Mouse (Mus musculus) kidney, adult 2 months (tissue): ENCODE measurements around the gene Fga. TPM values are rescaled to one million over a fixed set of nuclear protein-coding genes. Genes with fewer than 3 reads are reported as not detected.

Experiments
- DNase-seq: peaks from one replicate; pipeline ENCODE4 v3.0.0; 2021
- H3K27ac ChIP-seq: fragments of 200-500 bp; 2 replicates; pipeline ENCODE4 v1.5.1; 2012; ENCODE audit warnings: low read depth, low read length, control low read depth, inconsistent platforms; ENCODE audit not compliant: insufficient read depth
- H3K27me3 ChIP-seq: fragments of 200-500 bp; replicated peaks from 2 replicates; pipeline ENCODE4 v1.6.1; 2012; ENCODE audit warnings: mild to moderate bottlenecking, moderate library complexity, low read length, inconsistent platforms; ENCODE audit not compliant: control insufficient read depth, insufficient read depth
- H3K36me3 ChIP-seq: fragments of 200-500 bp; 2 replicates; pipeline ENCODE4 v1.6.1; 2012; ENCODE audit warnings: mild to moderate bottlenecking, moderate library complexity, low read length, inconsistent platforms; ENCODE audit not compliant: control insufficient read depth, insufficient read depth
- H3K4me1 ChIP-seq: fragments of 200-500 bp; 2 replicates; pipeline ENCODE4 v1.6.1; 2011; ENCODE audit warnings: low read length; ENCODE audit not compliant: control insufficient read depth, insufficient read depth
- H3K4me3 ChIP-seq: fragments of 200-500 bp; 2 replicates; pipeline ENCODE4 v1.5.1; 2011; ENCODE audit warnings: mild to moderate bottlenecking, low read depth, low read length, control low read depth; ENCODE audit not compliant: insufficient read depth
- CTCF ChIP-seq: fragments of 200-500 bp; conservative IDR thresholded peaks from 2 replicates; pipeline ENCODE4 v1.5.1; 2011; ENCODE audit warnings: low read depth, mild to moderate bottlenecking, control low read depth, low read length, moderate library complexity, mixed read lengths; ENCODE audit not compliant: insufficient read depth, insufficient read length
- POLR2A ChIP-seq: fragments of 200-500 bp; IDR thresholded peaks from one replicate; pipeline ENCODE4 v1.6.1; 2011; ENCODE audit warnings: low read depth, low read length, control low read depth
- whole genome bisulfite sequencing: fragments of 180-500 bp; shearing (Covaris S2); methylation state at CpG from one replicate; pipeline ENCODE4 v1.1.7; 2018; 5-methylcytosine and 5-hydroxymethylcytosine counted together
- polyA plus RNA-seq: library from polyadenylated mRNA; depleted of rRNA; stranded (reverse); fragments of >200 nt; gene quantifications from 2 replicates; pipeline ENCODE4 v1.2.3, GENCODE M21; 2012

Gene Fga
- polyA plus RNA-seq, 1 experiment = 5.5 TPM

DNA sequence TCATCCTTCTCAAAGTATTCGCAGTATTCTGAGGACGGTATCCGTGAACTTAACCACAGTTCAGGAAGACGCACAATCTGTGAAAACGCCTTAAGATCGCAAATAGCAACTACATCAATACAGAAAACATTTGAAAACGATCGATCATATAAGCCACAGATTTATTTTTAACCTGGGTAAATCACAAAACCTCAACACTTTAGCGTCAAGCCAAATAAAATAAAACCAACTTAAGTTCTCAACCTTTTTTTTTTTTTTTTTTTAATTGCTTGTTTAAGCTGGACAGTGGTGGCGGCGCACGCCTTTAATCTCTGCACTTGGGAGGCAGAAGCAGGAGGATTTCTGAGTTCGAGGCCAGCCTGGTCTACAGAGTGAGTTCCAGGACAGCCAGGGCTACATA, 28.9 kb downstream of the Fga start:
- H3K36me3 ChIP-seq = no peaks in the 10 kb centered on the region
- H3K4me3 ChIP-seq = peak overlapping the region; percentile 24; the same call in 1 of the 2 replicates
- no peak overlapping the region for H3K27ac ChIP-seq
- no peaks in the 10 kb centered on the region for H3K27me3 ChIP-seq
- DNase-seq = no peak
- 33% methylated on average over 13 of the region's 13 CpGs for WGBS
- H3K4me1 ChIP-seq = no peaks in the 10 kb centered on the region
- no peak for TF ChIP-seq CTCF
- no peak for TF ChIP-seq POLR2A

- WGBS = under 1% methylated on average over 61 of the region's 61 CpGs
- no peaks in the 10 kb centered on the region for H3K36me3 ChIP-seq
- H3K4me1 ChIP-seq = no peaks in the 10 kb centered on the region
- H3K4me3 ChIP-seq = peak within 1 kb of the TSS; percentile 71
- H3K27me3 ChIP-seq = no peaks in the 10 kb centered on the region
- H3K27ac ChIP-seq = no peak within 1 kb of the TSS; the same call in 1 of the 2 replicates
- peak; percentile 73 for TF ChIP-seq POLR2A
- no peak for TF ChIP-seq CTCF
- peak; percentile 98 for DNase-seq
Measured at GRCm38 (mm10) chr3:83055281-83056038, 29.6 kb downstream of the Fga start, which contains the start of gene Plrg1. Plrg1 (plus strand) TSS chr3:83055522.

DNA sequence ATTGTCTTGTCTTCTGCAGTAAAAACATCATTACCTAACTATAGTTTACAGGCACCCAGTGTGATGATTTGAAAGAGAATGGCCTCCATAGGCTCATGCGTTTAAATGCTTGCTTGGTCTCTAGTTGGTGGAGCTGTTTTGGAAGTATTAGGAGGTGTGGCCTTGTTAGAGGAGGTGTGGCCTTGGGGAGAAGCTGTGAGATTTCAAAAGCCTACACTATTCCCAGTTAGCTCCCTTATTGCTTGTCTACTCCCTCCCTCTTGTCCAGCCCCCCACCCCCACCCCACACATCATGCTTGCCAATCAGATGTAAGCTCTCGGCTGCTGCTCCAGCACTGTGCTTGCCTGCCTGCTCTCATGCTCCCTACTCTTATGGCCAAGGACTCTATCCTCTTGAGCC, 31.2 kb downstream of the Fga start:
- DNase-seq = no peak
- no peak overlapping the region for H3K4me3 ChIP-seq
- H3K27ac ChIP-seq = no peak overlapping the region
- no peaks in the 10 kb centered on the region for H3K4me1 ChIP-seq
- peaks cover 3% of the 10 kb centered on the region; the same call in 1 of the 2 replicates for H3K36me3 ChIP-seq
- no peaks in the 10 kb centered on the region for H3K27me3 ChIP-seq
- WGBS = 93% methylated on average over 2 of the region's 2 CpGs
- no peak for TF ChIP-seq CTCF

- DNase-seq = no peak
- WGBS = 96% methylated on average over 9 of the region's 9 CpGs
- H3K27ac ChIP-seq = no peak overlapping the region
- peaks cover 5% of the 10 kb centered on the region for H3K36me3 ChIP-seq
- TF ChIP-seq CTCF (no peak), POLR2A (no peak)
- H3K4me3 ChIP-seq = no peak overlapping the region
- no peaks in the 10 kb centered on the region for H3K27me3 ChIP-seq
- H3K4me1 ChIP-seq = no peaks in the 10 kb centered on the region
Measured at GRCm38 (mm10) chr3:83067920-83068319, 42.0 kb downstream of the Fga start.

GRCm38 (mm10) chr3:83068869-83069268, 43.0 kb downstream of the Fga start:
- WGBS = 95% methylated on average over 13 of the region's 13 CpGs
- Histone ChIP-seq H3K27ac (no peak overlapping the region), H3K4me1 (no peaks in the 10 kb centered on the region), H3K27me3 (no peaks in the 10 kb centered on the region), H3K4me3 (no peak overlapping the region), H3K36me3 (peaks cover 5% of the 10 kb centered on the region)
- DNase-seq = no peak
- TF ChIP-seq CTCF (no peak), POLR2A (no peak)

GRCm38 (mm10) chr3:83070231-83070630, 44.4 kb downstream of the Fga start:
- DNase-seq = no peak
- Histone ChIP-seq H3K27me3 (no peaks in the 10 kb centered on the region), H3K4me3 (no peak overlapping the region), H3K36me3 (peaks cover 5% of the 10 kb centered on the region), H3K27ac (no peak overlapping the region), H3K4me1 (no peaks in the 10 kb centered on the region)
- 85% methylated on average over 4 of the region's 4 CpGs for WGBS
- TF ChIP-seq CTCF (no peak), POLR2A (no peak)

GRCm38 (mm10) chr3:83076563-83076962, 50.7 kb downstream of the Fga start:
- Histone ChIP-seq H3K27ac (no peak overlapping the region), H3K4me1 (no peaks in the 10 kb centered on the region), H3K27me3 (no peaks in the 10 kb centered on the region), H3K36me3 (peaks cover 3% of the 10 kb centered on the region; the same call in 1 of the 2 replicates), H3K4me3 (no peak overlapping the region)
- 18% methylated on average over 3 of the region's 3 CpGs for WGBS
- no peak for TF ChIP-seq POLR2A
- no peak for TF ChIP-seq CTCF
- no peak for DNase-seq
